Mouse (Mus musculus) lung, embryonic 15.5 days (tissue): ENCODE measurements around the gene Gmppb. TPM values are rescaled to one million over a fixed set of nuclear protein-coding genes. Genes with fewer than 3 reads are reported as not detected.
A peak's percentile ranks its signal among the peaks of the same experiment; 100 is the strongest.

Source experiments
- ATAC-seq: fragments of 200-750 bp; cut with Nextera tagmentation; 2 replicates; pipeline ENCODE4 v1.8.0; 2017; ENCODE audit warnings: moderate number of reproducible peaks, borderline replicate concordance; ENCODE audit not compliant: low FRiP score, low TSS enrichment; ENCODE audit errors: extremely low read depth
- H3K27ac ChIP-seq: fragments of 300-500 bp; sonication (generic); 2 replicates; pipeline ENCODE4 v1.5.1; 2015; ENCODE audit warnings: moderate library complexity, mild to moderate bottlenecking, inconsistent platforms
- H3K27me3 ChIP-seq: fragments of 300-500 bp; sonication (generic); 2 replicates; pipeline ENCODE4 v1.6.1; 2015; ENCODE audit warnings: inconsistent platforms
- H3K36me3 ChIP-seq: fragments of 300-500 bp; sonication (generic); 2 replicates; pipeline ENCODE4 v1.6.1; 2015; ENCODE audit warnings: inconsistent platforms
- H3K4me1 ChIP-seq: fragments of 300-500 bp; sonication (generic); 2 replicates; pipeline ENCODE4 v1.6.1; 2015; ENCODE audit warnings: inconsistent platforms
- H3K4me2 ChIP-seq: fragments of 300-500 bp; sonication (generic); 2 replicates; pipeline ENCODE4 v1.6.1; 2015; ENCODE audit warnings: inconsistent platforms, mild to moderate bottlenecking, moderate library complexity
- H3K4me3 ChIP-seq: fragments of 300-500 bp; sonication (generic); 2 replicates; pipeline ENCODE4 v1.5.1; 2015; ENCODE audit warnings: mild to moderate bottlenecking, inconsistent platforms
- H3K9ac ChIP-seq: fragments of 300-500 bp; sonication (generic); 2 replicates; pipeline ENCODE4 v1.6.1; 2015; ENCODE audit warnings: inconsistent platforms
- H3K9me3 ChIP-seq: fragments of 300-500 bp; sonication (generic); 2 replicates; pipeline ENCODE4 v1.6.1; 2016; ENCODE audit warnings: inconsistent platforms
- WGBS: fragments of 180-500 bp; shearing (Covaris S2); methylation state at CpG from one replicate; pipeline ENCODE4 v1.1.7; 2015; 5-methylcytosine and 5-hydroxymethylcytosine counted together
- polyA plus RNA-seq: library from polyadenylated mRNA; unstranded; fragments of >200 nt; fragmentation: Nextera tagmentation; extraction: Ambion mirVana; gene quantifications from 2 replicates; pipeline ENCODE4 v1.2.1, GENCODE M21; 2015

Gene Gmppb
- polyA plus RNA-seq, 1 experiment from 2014 or later = 28.6 TPM

- Histone ChIP-seq H3K9ac (no peak overlapping the region), H3K36me3 (peaks cover 12% of the 10 kb centered on the region), H3K4me1 (0 out of 2 replicates have a peak, but pooled peaks cover 3% of the 10 kb centered on the region), H3K27me3 (no peaks in the 10 kb centered on the region), H3K9me3 (no peaks in the 10 kb centered on the region), H3K4me2 (no peak overlapping the region), H3K27ac (no peak overlapping the region), H3K4me3 (no peak overlapping the region)
- ATAC-seq = no peak
- 23% methylated on average over 5 of the region's 5 CpGs for WGBS
Measured at GRCm38 (mm10) chr9:108065491-108066011, 16.5 kb downstream of the Gmppb start.

- no peak overlapping the region for H3K9ac ChIP-seq
- no peak overlapping the region for H3K27ac ChIP-seq
- 80% methylated on average over 7 of the region's 7 CpGs for WGBS
- H3K4me1 ChIP-seq = 0 out of 2 replicates have a peak, but pooled peaks cover 3% of the 10 kb centered on the region
- H3K27me3 ChIP-seq = no peaks in the 10 kb centered on the region
- ATAC-seq = no peak
- no peak overlapping the region for H3K4me3 ChIP-seq
- peaks cover 15% of the 10 kb centered on the region for H3K36me3 ChIP-seq
- no peak overlapping the region for H3K4me2 ChIP-seq
- no peaks in the 10 kb centered on the region for H3K9me3 ChIP-seq
Measured at GRCm38 (mm10) chr9:108067199-108067598, 18.2 kb downstream of the Gmppb start.

- Histone ChIP-seq H3K36me3 (peaks cover 15% of the 10 kb centered on the region), H3K9ac (no peak overlapping the region), H3K4me2 (no peak overlapping the region), H3K27me3 (no peaks in the 10 kb centered on the region), H3K4me1 (0 out of 2 replicates have a peak, but pooled peaks cover 3% of the 10 kb centered on the region), H3K9me3 (no peaks in the 10 kb centered on the region), H3K27ac (no peak overlapping the region), H3K4me3 (no peak overlapping the region)
- WGBS = 10% methylated on average over 8 of the region's 8 CpGs
- ATAC-seq = peak; percentile 37
Measured at GRCm38 (mm10) chr9:108067900-108068299, 18.9 kb downstream of the Gmppb start.

GRCm38 (mm10) chr9:108069007-108069406 lies 20.0 kb downstream of the Gmppb start:
- H3K27ac ChIP-seq = no peak overlapping the region
- H3K27me3 ChIP-seq = no peaks in the 10 kb centered on the region
- H3K9me3 ChIP-seq = no peaks in the 10 kb centered on the region
- no peak for ATAC-seq
- 86% methylated on average over 9 of the region's 9 CpGs for WGBS
- no peak overlapping the region for H3K9ac ChIP-seq
- H3K4me2 ChIP-seq = no peak overlapping the region
- no peak overlapping the region for H3K4me3 ChIP-seq
- H3K4me1 ChIP-seq = 0 out of 2 replicates have a peak, but pooled peaks cover 3% of the 10 kb centered on the region
- H3K36me3 ChIP-seq = peaks cover 13% of the 10 kb centered on the region; the same call in 1 of the 2 replicates

- H3K27me3 ChIP-seq = no peaks in the 10 kb centered on the region
- H3K27ac ChIP-seq = no peak overlapping the region
- no peak overlapping the region for H3K4me3 ChIP-seq
- WGBS = 69% methylated on average over 7 of the region's 7 CpGs
- H3K36me3 ChIP-seq = peaks cover 13% of the 10 kb centered on the region; the same call in 1 of the 2 replicates
- no peaks in the 10 kb centered on the region for H3K9me3 ChIP-seq
- ATAC-seq = no peak
- H3K4me1 ChIP-seq = 0 out of 2 replicates have a peak, but pooled peaks cover 3% of the 10 kb centered on the region
- H3K9ac ChIP-seq = no peak overlapping the region
- no peak overlapping the region for H3K4me2 ChIP-seq
Measured at GRCm38 (mm10) chr9:108069529-108069928, 20.5 kb downstream of the Gmppb start.

GRCm38 (mm10) chr9:108071801-108072200 lies 22.8 kb downstream of the Gmppb start:
- 72% methylated on average over 4 of the region's 4 CpGs for WGBS
- H3K27ac ChIP-seq = no peak overlapping the region
- no peaks in the 10 kb centered on the region for H3K27me3 ChIP-seq
- H3K4me2 ChIP-seq = no peak overlapping the region
- no peak for ATAC-seq
- H3K4me3 ChIP-seq = no peak overlapping the region
- H3K9me3 ChIP-seq = no peaks in the 10 kb centered on the region
- H3K4me1 ChIP-seq = 0 out of 2 replicates have a peak, but pooled peaks cover 3% of the 10 kb centered on the region
- peaks cover 9% of the 10 kb centered on the region; the same call in 1 of the 2 replicates for H3K36me3 ChIP-seq
- H3K9ac ChIP-seq = no peak overlapping the region

GRCm38 (mm10) chr9:108072481-108072924 lies 23.5 kb downstream of the Gmppb start:
- no peak overlapping the region for H3K4me3 ChIP-seq
- H3K4me2 ChIP-seq = no peak overlapping the region
- no peaks in the 10 kb centered on the region for H3K27me3 ChIP-seq
- H3K4me1 ChIP-seq = 0 out of 2 replicates have a peak, but pooled peaks cover 3% of the 10 kb centered on the region
- 0 out of 2 replicates have a peak overlapping the region, but pooled peaks have one; percentile 19 for H3K27ac ChIP-seq
- 56% methylated on average over 9 of the region's 9 CpGs for WGBS
- peaks cover 9% of the 10 kb centered on the region; the same call in 1 of the 2 replicates for H3K36me3 ChIP-seq
- no peaks in the 10 kb centered on the region for H3K9me3 ChIP-seq
- H3K9ac ChIP-seq = no peak overlapping the region
- no peak for ATAC-seq

- WGBS = 58% methylated on average over 7 of the region's 7 CpGs
- Histone ChIP-seq H3K27ac (no peak overlapping the region), H3K4me3 (no peak overlapping the region), H3K36me3 (peaks cover 9% of the 10 kb centered on the region; the same call in 1 of the 2 replicates), H3K4me1 (peaks cover 7% of the 10 kb centered on the region), H3K4me2 (no peak overlapping the region), H3K9me3 (no peaks in the 10 kb centered on the region), H3K9ac (no peak overlapping the region), H3K27me3 (no peaks in the 10 kb centered on the region)
- no peak for ATAC-seq
Measured at GRCm38 (mm10) chr9:108073141-108073930, 24.3 kb downstream of the Gmppb start.

GRCm38 (mm10) chr9:108080168-108080567 lies 31.1 kb downstream of the Gmppb start, which contains the start of gene Mst1:
Gene Mst1, plus strand, starts transcription at chr9:108080436.
- Histone ChIP-seq H3K9me3 (no peaks in the 10 kb centered on the region), H3K4me1 (peaks cover 21% of the 10 kb centered on the region), H3K4me2 (peak within 1 kb of the TSS; percentile 82), H3K36me3 (peaks cover 11% of the 10 kb centered on the region; the same call in 1 of the 2 replicates), H3K9ac (peak within 1 kb of the TSS; percentile 86), H3K4me3 (peak within 1 kb of the TSS; percentile 69), H3K27me3 (peaks cover 34% of the 10 kb centered on the region), H3K27ac (no peak within 1 kb of the TSS)
- ATAC-seq = no peak
- WGBS = 61% methylated on average over 5 of the region's 5 CpGs

GRCm38 (mm10) chr9:108082549-108082948 lies 33.5 kb downstream of the Gmppb start:
- peaks cover 34% of the 10 kb centered on the region for H3K27me3 ChIP-seq
- 4% methylated on average over 19 of the region's 19 CpGs for WGBS
- H3K27ac ChIP-seq = no peak overlapping the region
- H3K4me2 ChIP-seq = peak overlapping the region; percentile 49
- peaks cover 33% of the 10 kb centered on the region for H3K36me3 ChIP-seq
- no peak overlapping the region for H3K9ac ChIP-seq
- H3K9me3 ChIP-seq = no peaks in the 10 kb centered on the region
- H3K4me1 ChIP-seq = peaks cover 21% of the 10 kb centered on the region
- H3K4me3 ChIP-seq = peak overlapping the region; percentile 19
- ATAC-seq = no peak

GRCm38 (mm10) chr9:108082988-108083431 lies 34.0 kb downstream of the Gmppb start, which contains the start of gene Rnf123:
Gene Rnf123, minus strand, starts transcription at chr9:108083346.
- peaks cover 34% of the 10 kb centered on the region for H3K27me3 ChIP-seq
- H3K27ac ChIP-seq = no peak within 1 kb of the TSS
- H3K4me3 ChIP-seq = peak within 1 kb of the TSS; percentile 19
- no peak for ATAC-seq
- H3K4me1 ChIP-seq = peaks cover 16% of the 10 kb centered on the region
- H3K9me3 ChIP-seq = no peaks in the 10 kb centered on the region
- no peak within 1 kb of the TSS for H3K9ac ChIP-seq
- H3K4me2 ChIP-seq = peak within 1 kb of the TSS; percentile 49
- peaks cover 38% of the 10 kb centered on the region for H3K36me3 ChIP-seq
- 26% methylated on average over 12 of the region's 12 CpGs for WGBS

- H3K27ac ChIP-seq = no peak overlapping the region
- ATAC-seq = no peak
- WGBS = 42% methylated on average over 6 of the region's 6 CpGs
- no peaks in the 10 kb centered on the region for H3K9me3 ChIP-seq
- H3K4me1 ChIP-seq = peaks cover 11% of the 10 kb centered on the region
- peaks cover 34% of the 10 kb centered on the region for H3K27me3 ChIP-seq
- no peak overlapping the region for H3K4me2 ChIP-seq
- H3K36me3 ChIP-seq = peaks cover 42% of the 10 kb centered on the region
- no peak overlapping the region for H3K9ac ChIP-seq
- no peak overlapping the region for H3K4me3 ChIP-seq
Measured at GRCm38 (mm10) chr9:108083561-108083960, 34.5 kb downstream of the Gmppb start.
